Mouse (Mus musculus): ENCODE data around the gene Atxn7. TPM values are rescaled to one million over a fixed set of nuclear protein-coding genes. Genes with fewer than 3 reads are reported as not detected.

Gene Atxn7
- total and polyA plus RNA-seq, 3 experiments = 11.4 to 16.5 (median 12.5) TPM

DNA sequence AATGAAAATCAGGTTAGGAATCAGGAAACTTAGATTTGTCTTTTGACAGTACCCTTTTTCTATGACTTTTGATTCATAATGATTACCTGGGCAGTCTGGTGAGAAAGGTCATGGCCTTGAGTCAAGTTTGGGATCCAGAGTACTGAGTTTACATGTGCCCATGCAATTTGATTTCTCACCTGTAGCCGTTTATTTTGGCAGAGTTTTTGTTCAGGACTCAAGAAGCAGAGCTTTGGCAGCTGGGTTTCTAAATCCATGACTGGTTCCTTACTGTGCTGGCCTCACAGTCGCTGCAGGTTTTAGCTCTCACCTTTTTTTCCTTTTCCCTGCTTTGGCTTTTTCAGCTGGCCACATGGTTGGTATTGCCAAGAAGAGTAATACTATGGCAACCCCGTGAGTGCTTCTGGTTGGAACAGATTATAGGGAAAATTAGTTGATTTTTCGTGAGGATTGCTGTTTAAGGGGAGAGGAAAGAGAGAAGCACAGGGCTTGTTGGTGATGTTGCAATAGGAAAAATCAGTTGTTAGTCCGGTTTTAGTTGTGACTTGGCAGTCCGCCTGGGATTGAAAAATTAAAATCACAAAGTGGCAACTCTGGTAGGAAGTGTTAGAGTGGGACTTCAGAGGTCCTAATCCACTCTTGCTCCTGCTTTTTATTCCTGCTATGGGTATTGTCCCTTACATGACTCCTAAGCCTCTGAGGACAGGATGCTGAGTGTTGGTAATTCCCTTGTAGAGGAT, 53.6 kb downstream of the Atxn7 start:
- Histone ChIP-seq H3K4me3 (ENCODE audit: low read depth, low read length) (no peak overlapping the region), H3K36me3 (replicated peaks) (peaks cover 43% of the 10 kb centered on the region), H3K9me3 (replicated peaks) (no peaks in the 10 kb centered on the region), H3K4me1 (ENCODE audit: insufficient read depth, low read depth, low read length) (peaks cover 21% of the 10 kb centered on the region), H3K27me3 (ENCODE audit: insufficient read depth, low read length) (no peaks in the 10 kb centered on the region)
- DNase-seq (ENCODE audit: low spot score) = no peak
- ATAC-seq (ENCODE audit: extremely low read depth, insufficient number of reproducible peaks, low FRiP score, poor library complexity, severe bottlenecking) = no peak
- TF ChIP-seq GATA2 (IDR thresholded peaks at IDR 0.05; ENCODE audit: borderline replicate concordance, low read depth, low read length) (no peak), TAL1 (conservative IDR thresholded peaks at IDR 0.05; ENCODE audit: low read depth, low read length) (no peak), POLR2AphosphoS5 (IDR thresholded peaks at IDR 0.05; ENCODE audit: insufficient replicate concordance, low read depth, low read length) (no peak), GATA1 (IDR thresholded peaks at IDR 0.05; ENCODE audit: borderline replicate concordance, low read length) (no peak), CTCF (IDR thresholded peaks at IDR 0.05; ENCODE audit: low read depth, low read length) (no peak)

DNA sequence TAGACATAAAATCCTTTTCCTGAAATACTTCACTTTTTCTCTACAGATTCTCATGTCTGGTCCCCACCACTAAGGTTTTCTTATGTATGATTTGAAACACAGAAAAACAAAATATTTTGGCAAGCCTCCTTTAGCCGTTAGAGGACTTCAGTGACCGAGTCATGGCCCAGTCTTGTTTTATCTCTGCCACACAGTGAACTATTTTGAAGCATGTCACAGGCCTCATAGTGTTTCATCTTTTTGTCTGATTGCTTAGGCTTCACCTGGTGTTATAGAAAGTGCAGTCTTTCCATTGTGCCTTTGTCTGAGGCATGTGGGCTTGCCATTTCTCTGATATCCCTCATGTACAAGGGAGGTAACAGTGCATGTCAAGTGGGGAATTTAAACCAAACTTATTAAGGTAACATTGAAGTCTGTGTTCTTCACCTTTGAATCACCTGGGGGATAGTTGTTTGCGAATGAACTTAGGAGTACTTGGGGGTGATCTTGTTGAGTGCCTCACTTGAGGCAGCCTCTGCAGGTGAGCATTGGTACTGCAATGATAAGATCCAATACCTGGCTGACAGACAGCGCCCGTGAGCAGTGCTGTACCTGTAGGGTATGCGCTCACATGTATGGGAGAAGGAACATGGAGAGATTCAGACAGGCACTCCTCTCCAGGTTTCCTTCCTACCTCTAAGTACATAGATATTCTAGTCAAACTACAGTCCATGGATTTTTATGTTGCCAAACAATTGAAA, 58.1 kb downstream of the Atxn7 start:
- DNase-seq (ENCODE audit: low spot score) (no peak), ATAC-seq (ENCODE audit: extremely low read depth, insufficient number of reproducible peaks, low FRiP score, poor library complexity, severe bottlenecking) (no peak)
- TF ChIP-seq CTCF (IDR thresholded peaks at IDR 0.05; ENCODE audit: low read depth, low read length) (peak; percentile 32; the same call in 1 of the 2 replicates), GATA1 (IDR thresholded peaks at IDR 0.05; ENCODE audit: borderline replicate concordance, low read length) (no peak)
- Histone ChIP-seq H3K36me3 (replicated peaks) (peaks cover 62% of the 10 kb centered on the region), H3K9me3 (replicated peaks) (no peaks in the 10 kb centered on the region), H3K4me3 (ENCODE audit: low read depth, low read length) (no peak overlapping the region), H3K27me3 (ENCODE audit: insufficient read depth, low read length) (no peaks in the 10 kb centered on the region), H3K4me1 (ENCODE audit: insufficient read depth, low read depth, low read length) (peaks cover 2% of the 10 kb centered on the region; the same call in 1 of the 2 replicates)

DNA sequence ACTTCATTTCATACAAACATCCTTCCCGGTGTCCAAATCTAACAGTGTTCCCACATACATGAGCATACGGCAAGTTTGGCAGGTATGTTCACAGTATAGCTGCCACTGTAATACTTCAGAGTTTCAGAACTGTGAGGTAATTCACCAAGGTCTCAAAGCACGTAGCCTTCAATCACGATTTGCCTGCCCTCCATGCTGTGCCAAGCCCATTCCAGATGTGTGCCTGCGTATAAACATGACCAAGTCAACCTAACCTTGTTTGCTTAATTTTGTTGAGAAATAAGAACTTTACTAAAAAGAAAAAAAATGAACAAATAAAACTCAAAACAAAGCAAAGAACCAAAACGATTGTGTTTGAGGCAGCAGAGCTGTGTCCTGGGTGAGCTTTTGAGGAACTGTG, 60.0 kb downstream of the Atxn7 start:
- Histone ChIP-seq H3K4me1 (ENCODE audit: insufficient read depth, low read depth, low read length) (no peaks in the 10 kb centered on the region), H3K27me3 (ENCODE audit: insufficient read depth, low read length) (no peaks in the 10 kb centered on the region), H3K9me3 (replicated peaks) (no peaks in the 10 kb centered on the region), H3K36me3 (replicated peaks) (peaks cover 54% of the 10 kb centered on the region), H3K4me3 (ENCODE audit: low read depth, low read length) (no peak overlapping the region)
- DNase-seq (ENCODE audit: low spot score) (no peak), ATAC-seq (ENCODE audit: extremely low read depth, insufficient number of reproducible peaks, low FRiP score, poor library complexity, severe bottlenecking) (no peak)
- no peak for TF ChIP-seq POLR2AphosphoS5 (IDR thresholded peaks at IDR 0.05; ENCODE audit: insufficient replicate concordance, low read depth, low read length)

DNA sequence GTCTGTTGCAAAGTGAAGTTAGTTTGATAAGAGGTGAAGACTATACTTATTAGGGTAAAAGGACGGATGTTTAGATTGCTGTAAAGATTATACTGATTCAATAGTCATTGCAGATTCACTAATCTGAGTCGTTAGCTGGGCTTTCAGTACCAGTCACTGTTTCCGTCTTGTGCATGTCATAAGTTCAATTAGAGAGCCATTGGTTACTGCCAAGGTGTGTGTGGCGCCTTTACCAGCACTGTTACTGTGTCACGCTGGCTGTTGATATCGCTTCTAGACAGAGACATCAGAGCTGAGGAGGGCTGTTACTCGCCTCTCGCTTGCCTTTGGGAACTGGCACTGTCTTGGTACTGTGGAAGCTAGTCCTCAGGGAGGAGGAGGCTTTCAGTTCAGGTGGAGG, 64.6 kb downstream of the Atxn7 start:
- DNase-seq (ENCODE audit: low spot score) = no peak
- Histone ChIP-seq H3K36me3 (replicated peaks) (peaks cover 44% of the 10 kb centered on the region), H3K9me3 (replicated peaks) (no peaks in the 10 kb centered on the region), H3K4me3 (ENCODE audit: low read depth, low read length) (no peak overlapping the region), H3K4me1 (ENCODE audit: insufficient read depth, low read depth, low read length) (peaks cover 4% of the 10 kb centered on the region; the same call in 1 of the 2 replicates), H3K27me3 (ENCODE audit: insufficient read depth, low read length) (no peaks in the 10 kb centered on the region)
- no peak for ATAC-seq (ENCODE audit: extremely low read depth, insufficient number of reproducible peaks, low FRiP score, poor library complexity, severe bottlenecking)
- no peak for TF ChIP-seq GATA1 (IDR thresholded peaks at IDR 0.05; ENCODE audit: borderline replicate concordance, low read length)
- TF ChIP-seq GATA2 (IDR thresholded peaks at IDR 0.05; ENCODE audit: borderline replicate concordance, low read depth, low read length) = no peak
- TF ChIP-seq CTCF (IDR thresholded peaks at IDR 0.05; ENCODE audit: low read depth, low read length) = no peak
- no peak for TF ChIP-seq POLR2AphosphoS5 (IDR thresholded peaks at IDR 0.05; ENCODE audit: insufficient replicate concordance, low read depth, low read length)
- no peak for TF ChIP-seq TAL1 (conservative IDR thresholded peaks at IDR 0.05; ENCODE audit: low read depth, low read length)

DNA sequence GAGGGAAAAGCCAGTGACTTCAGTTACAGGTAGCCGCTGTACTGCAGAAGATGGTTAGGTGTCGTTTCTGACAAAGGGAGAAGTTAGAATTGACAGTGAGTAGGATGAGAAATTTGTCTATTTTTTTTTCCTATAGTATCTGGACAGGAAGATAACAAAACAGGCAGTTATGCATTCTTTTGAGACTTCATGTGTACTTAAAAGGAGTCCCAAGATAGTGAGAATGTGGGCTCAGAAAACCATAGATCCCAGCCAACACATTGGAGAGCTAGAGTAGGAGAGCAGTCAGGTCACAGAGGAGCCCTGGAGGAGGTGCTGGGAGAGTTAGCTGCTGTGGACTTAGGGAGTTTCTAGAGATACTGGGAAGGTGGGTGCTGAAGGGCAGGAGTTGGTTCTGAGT, 69.4 kb downstream of the Atxn7 start:
- Histone ChIP-seq H3K4me3 (ENCODE audit: low read depth, low read length) (no peak overlapping the region), H3K27me3 (ENCODE audit: insufficient read depth, low read length) (no peaks in the 10 kb centered on the region), H3K9me3 (replicated peaks) (no peaks in the 10 kb centered on the region), H3K4me1 (ENCODE audit: insufficient read depth, low read depth, low read length) (peaks cover 4% of the 10 kb centered on the region; the same call in 1 of the 2 replicates), H3K36me3 (replicated peaks) (peaks cover 63% of the 10 kb centered on the region)
- TF ChIP-seq GATA1 (IDR thresholded peaks at IDR 0.05; ENCODE audit: borderline replicate concordance, low read length) (no peak), CTCF (IDR thresholded peaks at IDR 0.05; ENCODE audit: low read depth, low read length) (no peak), TAL1 (conservative IDR thresholded peaks at IDR 0.05; ENCODE audit: low read depth, low read length) (no peak), GATA2 (IDR thresholded peaks at IDR 0.05; ENCODE audit: borderline replicate concordance, low read depth, low read length) (no peak), POLR2AphosphoS5 (IDR thresholded peaks at IDR 0.05; ENCODE audit: insufficient replicate concordance, low read depth, low read length) (no peak)
- ATAC-seq (ENCODE audit: extremely low read depth, insufficient number of reproducible peaks, low FRiP score, poor library complexity, severe bottlenecking) = peak; percentile 22; the same call in 1 of the 2 replicates
- DNase-seq (ENCODE audit: low spot score) = no peak

DNA sequence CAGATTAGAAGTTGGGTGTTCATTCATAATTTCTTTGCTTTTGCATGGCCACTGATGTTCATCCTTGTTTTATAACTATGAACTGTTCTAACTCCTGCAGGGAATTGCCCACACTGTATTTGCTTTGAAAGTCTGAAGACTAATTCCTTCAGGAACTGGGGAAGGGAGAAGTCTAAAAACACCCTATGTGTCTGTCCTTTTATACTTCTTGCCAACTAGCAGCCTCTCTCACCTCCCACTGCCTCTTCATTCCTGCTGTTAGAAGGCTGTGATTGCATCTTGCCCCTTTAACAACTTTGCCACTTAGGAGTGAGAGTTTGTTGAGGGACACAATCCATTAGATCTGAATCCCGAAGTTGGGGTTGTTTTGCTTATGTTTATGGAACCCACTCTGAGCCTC, 71.6 kb downstream of the Atxn7 start:
- no peak for TF ChIP-seq POLR2AphosphoS5 (IDR thresholded peaks at IDR 0.05; ENCODE audit: insufficient replicate concordance, low read depth, low read length)
- TF ChIP-seq TAL1 (conservative IDR thresholded peaks at IDR 0.05; ENCODE audit: low read depth, low read length) = no peak
- TF ChIP-seq CTCF (IDR thresholded peaks at IDR 0.05; ENCODE audit: low read depth, low read length) = no peak
- no peak for TF ChIP-seq GATA2 (IDR thresholded peaks at IDR 0.05; ENCODE audit: borderline replicate concordance, low read depth, low read length)
- TF ChIP-seq GATA1 (IDR thresholded peaks at IDR 0.05; ENCODE audit: borderline replicate concordance, low read length) = no peak
- H3K4me1 ChIP-seq (ENCODE audit: insufficient read depth, low read depth, low read length) = peaks cover 12% of the 10 kb centered on the region
- H3K4me3 ChIP-seq (ENCODE audit: low read depth, low read length) = no peak overlapping the region
- ATAC-seq (ENCODE audit: extremely low read depth, insufficient number of reproducible peaks, low FRiP score, poor library complexity, severe bottlenecking) (no peak), DNase-seq (ENCODE audit: low spot score) (no peak)
- no peaks in the 10 kb centered on the region for H3K9me3 ChIP-seq (replicated peaks)
- no peaks in the 10 kb centered on the region for H3K27me3 ChIP-seq (ENCODE audit: insufficient read depth, low read length)
- peaks cover 60% of the 10 kb centered on the region for H3K36me3 ChIP-seq (replicated peaks)

Data from G1E (cell line).